Mouse (Mus musculus): ENCODE results near the gene Tradd.

The Tradd gene

GRCm38 (mm10) chr8:105264024-105264982 lies at the start of gene Tradd, which contains the start of gene Fbxl8:
TSS of gene Tradd (minus strand) at chr8:105264609.
TSS of gene Fbxl8 (plus strand) at chr8:105264648.
- DNase-seq (ENCODE audit: low read depth, low spot score): no peak

GRCm38 (mm10) chr8:105313622-105314402 lies 49.4 kb upstream of the Tradd start:
- no peak for DNase-seq (ENCODE audit: low read depth, low spot score)

- DNase-seq (ENCODE audit: low read depth, low spot score): no peak
Observed at GRCm38 (mm10) chr8:105312891-105313481, 48.6 kb upstream of the Tradd start.

- no peak for DNase-seq (ENCODE audit: low read depth, low spot score)
Observed at GRCm38 (mm10) chr8:105311718-105312117, 47.3 kb upstream of the Tradd start.

GRCm38 (mm10) chr8:105310118-105310517 lies 45.7 kb upstream of the Tradd start:
- DNase-seq (ENCODE audit: low read depth, low spot score): no peak

- no peak for DNase-seq (ENCODE audit: low read depth, low spot score)
Observed at GRCm38 (mm10) chr8:105309142-105309847, 44.9 kb upstream of the Tradd start.

GRCm38 (mm10) chr8:105308428-105308827 lies 44.0 kb upstream of the Tradd start:
- no peak for DNase-seq (ENCODE audit: low read depth, low spot score)

- DNase-seq (ENCODE audit: low read depth, low spot score): no peak
Observed at GRCm38 (mm10) chr8:105307670-105308069, 43.3 kb upstream of the Tradd start.

GRCm38 (mm10) chr8:105306146-105306691 lies 41.8 kb upstream of the Tradd start:
- no peak for DNase-seq (ENCODE audit: low read depth, low spot score)

- DNase-seq (ENCODE audit: low read depth, low spot score): no peak
Observed at GRCm38 (mm10) chr8:105305211-105306145, 41.1 kb upstream of the Tradd start, which contains the start of gene Elmo3. TSS of gene Elmo3 (plus strand) at chr8:105305601.

- DNase-seq (ENCODE audit: low read depth, low spot score): no peak
Observed at GRCm38 (mm10) chr8:105304325-105305210, 40.2 kb upstream of the Tradd start.

- DNase-seq (ENCODE audit: low read depth, low spot score): no peak
Observed at GRCm38 (mm10) chr8:105303874-105304273, 39.5 kb upstream of the Tradd start.

GRCm38 (mm10) chr8:105303396-105303795 lies 39.0 kb upstream of the Tradd start:
- DNase-seq (ENCODE audit: low read depth, low spot score): no peak

GRCm38 (mm10) chr8:105299962-105300361 lies 35.6 kb upstream of the Tradd start:
- no peak for DNase-seq (ENCODE audit: low read depth, low spot score)

- DNase-seq (ENCODE audit: low read depth, low spot score): no peak
Observed at GRCm38 (mm10) chr8:105298351-105299252, 34.2 kb upstream of the Tradd start.

GRCm38 (mm10) chr8:105297511-105298192 lies 33.2 kb upstream of the Tradd start, which contains the start of gene E2f4:
TSS of gene E2f4 (plus strand) at chr8:105297663.
- peak; percentile 81 for DNase-seq (ENCODE audit: low read depth, low spot score)
